Mouse (Mus musculus) ES-Bruce4 (cell line): ENCODE data around the gene Pacrg.

Experiments
- CTCF ChIP-seq: IDR thresholded peaks from one replicate; pipeline ENCODE4 v1.8.1; 2011; ENCODE audit warnings: low read depth, low read length
- EP300 ChIP-seq: IDR thresholded peaks from 2 replicates; pipeline ENCODE4 v1.6.1; 2011; ENCODE audit warnings: low read depth, low read length; ENCODE audit not compliant: insufficient read depth
- POLR2A ChIP-seq: IDR thresholded peaks from one replicate; pipeline ENCODE4 v1.8.1; 2011; ENCODE audit warnings: low read length; ENCODE audit not compliant: insufficient read depth

- TF ChIP-seq CTCF (no peak), POLR2A (no peak), EP300 (no peak)
Observed at GRCm38 (mm10) chr17:10534206-10534605, 305.9 kb downstream of the Pacrg start.
